In genomic region chr2:77709206-77709794, GRCm38 (mm10) we compare ENCODE assay signal across 8 mouse cellular contexts.
DNase-seq lines count a peak whose midpoint lies in the region; ATAC-seq and TF ChIP-seq lines count a peak whose summit lies in the region.

No protein-coding gene starts in this region.

- 28% methylated on average over 7 of the region's 7 CpGs for WGBS in heart, adult 2 months
- WGBS in kidney, embryonic 15.5 days = 30% methylated on average over 7 of the region's 7 CpGs
- 27% methylated on average over 7 of the region's 7 CpGs for WGBS in stomach, embryonic 16.5 days

- intact Hi-C loops in heart, adult 2 months (cut with DNase I) = loop anchor here (1.0 to 5.0 kb wide), 3 partner anchors 253 to 367 kb away; no protein-coding TSS in a partner anchor

- no peaks in the 10 kb centered on the region for H3K9me3 ChIP-seq in kidney, embryonic 15.5 days (replicated peaks)
- no peaks in the 10 kb centered on the region for H3K9me3 ChIP-seq in stomach, embryonic 16.5 days (replicated peaks; ENCODE audit: control insufficient read depth, low read length)

- H3K9ac ChIP-seq in heart, adult 2 months (ENCODE audit: low read depth, low read length) = no peak overlapping the region
- H3K9ac ChIP-seq in kidney, embryonic 15.5 days = no peak overlapping the region
- H3K9ac ChIP-seq in stomach, embryonic 16.5 days (ENCODE audit: low read length) = no peak overlapping the region

- H3K4me3 ChIP-seq in testis, adult 2 months (ENCODE audit: control insufficient read depth, low read depth, low read length) = no peak overlapping the region
- H3K4me3 ChIP-seq in heart, adult 2 months = no peak overlapping the region
- no peak overlapping the region for H3K4me3 ChIP-seq in kidney, embryonic 15.5 days (replicated peaks)
- H3K4me3 ChIP-seq in stomach, embryonic 16.5 days (replicated peaks; ENCODE audit: low read length) = no peak overlapping the region

- H3K4me2 ChIP-seq in kidney, embryonic 15.5 days = peak overlapping the region; percentile 44
- H3K4me2 ChIP-seq in stomach, embryonic 16.5 days (ENCODE audit: low read depth, low read length) = peak overlapping the region; percentile 39; the same call in 1 of the 2 replicates

- peak; percentile 16; the same call in 1 of the 2 replicates for TF ChIP-seq CTCF in testis, adult 2 months (IDR thresholded peaks at IDR 0.05; ENCODE audit: control insufficient read depth, insufficient read depth, insufficient replicate concordance, low read depth, low read length)
- peak; percentile 90 for TF ChIP-seq CTCF in heart, adult 2 months (IDR thresholded peaks at IDR 0.05)

- H3K27ac ChIP-seq in testis, adult 2 months (ENCODE audit: control insufficient read depth, insufficient read depth, low read depth, low read length) = no peak overlapping the region
- H3K27ac ChIP-seq in heart, adult 2 months = no peak overlapping the region
- no peak overlapping the region for H3K27ac ChIP-seq in kidney, embryonic 15.5 days
- H3K27ac ChIP-seq in stomach, embryonic 16.5 days (ENCODE audit: low read length) = no peak overlapping the region

- no peaks in the 10 kb centered on the region for H3K4me1 ChIP-seq in testis, adult 2 months (ENCODE audit: control insufficient read depth, insufficient read depth, low read length)
- H3K4me1 ChIP-seq in heart, adult 2 months (ENCODE audit: control insufficient read depth, insufficient read depth, low read length) = no peaks in the 10 kb centered on the region
- H3K4me1 ChIP-seq in kidney, embryonic 15.5 days = peaks cover 4% of the 10 kb centered on the region; the same call in 1 of the 2 replicates
- no peaks in the 10 kb centered on the region for H3K4me1 ChIP-seq in stomach, embryonic 16.5 days (ENCODE audit: control insufficient read depth, insufficient read depth, low read length)

- H3K79me2 ChIP-seq in heart, adult 2 months (replicated peaks; ENCODE audit: control insufficient read depth, insufficient read depth, low read length) = no peaks in the 10 kb centered on the region

- no peak for TF ChIP-seq EP300 in heart, adult 2 months (IDR thresholded peaks at IDR 0.05; ENCODE audit: insufficient read depth, low read depth, low read length)

- no peaks in the 10 kb centered on the region for H3K27me3 ChIP-seq in testis, adult 2 months (ENCODE audit: control insufficient read depth, insufficient read depth, low read length)
- H3K27me3 ChIP-seq in heart, adult 2 months (ENCODE audit: control insufficient read depth, insufficient read depth, low read length) = no peaks in the 10 kb centered on the region
- H3K27me3 ChIP-seq in kidney, embryonic 15.5 days = no peaks in the 10 kb centered on the region
- H3K27me3 ChIP-seq in stomach, embryonic 16.5 days (ENCODE audit: control insufficient read depth, insufficient read depth, low read length) = no peaks in the 10 kb centered on the region

- no peak for DNase-seq in testis, postnatal 14 days (ENCODE audit: low spot score)
- DNase-seq in cerebellum, adult 9-10 months = peak; percentile 71
- no peak for DNase-seq in heart, adult 2 months
- peak; percentile 30 for DNase-seq in lung, postnatal 10 days
- no peak for DNase-seq in spleen, adult 18-20 months

- ATAC-seq in kidney, embryonic 15.5 days (replicated peaks; ENCODE audit: low FRiP score) = peak; percentile 50; the same call in 1 of the 2 replicates
- ATAC-seq in stomach, embryonic 16.5 days (ENCODE audit: insufficient read depth, low FRiP score) = no peak

- no peaks in the 10 kb centered on the region for H3K36me3 ChIP-seq in testis, adult 2 months (ENCODE audit: control insufficient read depth, insufficient read depth, low read length)
- H3K36me3 ChIP-seq in heart, adult 2 months (ENCODE audit: control insufficient read depth, insufficient read depth, low read length) = no peaks in the 10 kb centered on the region
- H3K36me3 ChIP-seq in kidney, embryonic 15.5 days = no peaks in the 10 kb centered on the region
- H3K36me3 ChIP-seq in stomach, embryonic 16.5 days (ENCODE audit: control insufficient read depth, insufficient read depth, low read length) = no peaks in the 10 kb centered on the region

- TF ChIP-seq POLR2A in testis, adult 2 months (IDR thresholded peaks at IDR 0.05; ENCODE audit: control insufficient read depth, low read depth, low read length) = no peak
- TF ChIP-seq POLR2A in heart, adult 2 months (IDR thresholded peaks at IDR 0.05; ENCODE audit: insufficient read depth, low read depth, low read length) = no peak

Comparison
In these comparisons a context has a peak if more than half of its experiments do, and no peak if none do; other contexts are left out.
1. DNase-seq: peak in cerebellum, adult 9-10 months (single experiment) and lung, postnatal 10 days (single experiment); none in testis, postnatal 14 days (single experiment), heart, adult 2 months (0 of 2) and spleen, adult 18-20 months (0 of 2).